23 mouse cellular contexts compared by ENCODE assay signal in genomic region chr12:15654585-15654984, GRCm38 (mm10).
"Had no signal": no experiment of that assay in that cellular context is flagged by ENCODE, and none has a peak within 500 bp of the region (broad histone marks: within the 10 kb centered on the region; RNA-seq: fewer than 3 reads in every experiment).

No protein-coding gene starts in this region.

- ATAC-seq: hindbrain, embryonic 16.5 days; inflammation-experienced regulatory T-cells, adult 6 months; intestine, embryonic 15.5 days; intestine, postnatal 0 days had no signal

- H3K36me3 ChIP-seq: heart, embryonic 10.5 days; heart, embryonic 12.5 days; hindbrain, embryonic 10.5 days; hindbrain, embryonic 12.5 days; intestine, embryonic 15.5 days; limb, embryonic 13.5 days; liver, embryonic 13.5 days; liver, embryonic 15.5 days had no signal

- H3K27ac ChIP-seq: heart, embryonic 10.5 days; hindbrain, embryonic 10.5 days; hindbrain, embryonic 12.5 days; intestine, embryonic 15.5 days; layer of hippocampus, adult 2 months; left cerebral cortex, adult 2 months; limb, embryonic 13.5 days; liver, embryonic 13.5 days had no signal

- H3K9me3 ChIP-seq: heart, embryonic 10.5 days; heart, embryonic 12.5 days; hindbrain, embryonic 10.5 days; hindbrain, embryonic 12.5 days; intestine, embryonic 15.5 days; limb, embryonic 13.5 days; liver, embryonic 13.5 days; liver, embryonic 15.5 days had no signal

- H3K4me2 ChIP-seq: heart, embryonic 12.5 days; hindbrain, embryonic 12.5 days; intestine, embryonic 15.5 days; limb, embryonic 13.5 days; liver, embryonic 13.5 days; liver, embryonic 15.5 days had no signal

- H3K4me3 ChIP-seq: heart, embryonic 10.5 days; heart, embryonic 12.5 days; hindbrain, embryonic 10.5 days; hindbrain, embryonic 12.5 days; intestine, embryonic 15.5 days; layer of hippocampus, adult 2 months; left cerebral cortex, adult 2 months; limb, embryonic 13.5 days; liver, embryonic 13.5 days; liver, embryonic 15.5 days had no signal

- DNase-seq: gastrocnemius, postnatal 10 days; gastrocnemius, postnatal 25 days; heart, adult 18-20 months; heart, postnatal 10 days; heart, postnatal 4 days; kidney, adult 18-20 months; kidney, adult 8-10 months; kidney, postnatal 10 days; kidney, postnatal 25 days; kidney, postnatal 4 days; liver, embryonic 13.5 days had no signal

- H3K9ac ChIP-seq: heart, embryonic 12.5 days; hindbrain, embryonic 12.5 days; intestine, embryonic 15.5 days; limb, embryonic 13.5 days; liver, embryonic 13.5 days; liver, embryonic 15.5 days had no signal

- H3K27me3 ChIP-seq: heart, embryonic 12.5 days; hindbrain, embryonic 12.5 days; intestine, embryonic 15.5 days; limb, embryonic 13.5 days; liver, embryonic 13.5 days; liver, embryonic 15.5 days had no signal

- H3K4me1 ChIP-seq: hindbrain, embryonic 10.5 days; hindbrain, embryonic 12.5 days; intestine, embryonic 15.5 days; liver, embryonic 13.5 days; liver, embryonic 15.5 days had no signal
